Mouse (Mus musculus): ENCODE measurements around the gene Ptx3. TPM values are rescaled to one million over a fixed set of nuclear protein-coding genes. Genes with fewer than 3 reads are reported as not detected.
"Not testable (repeated sequence)": the region's sequence is repeated elsewhere in the genome, so short reads cannot be mapped to it uniquely, and the experiment has no call there.

The Ptx3 gene
- polyA plus RNA-seq, 1 experiment from 2014 or later, result 2.7 TPM

DNA sequence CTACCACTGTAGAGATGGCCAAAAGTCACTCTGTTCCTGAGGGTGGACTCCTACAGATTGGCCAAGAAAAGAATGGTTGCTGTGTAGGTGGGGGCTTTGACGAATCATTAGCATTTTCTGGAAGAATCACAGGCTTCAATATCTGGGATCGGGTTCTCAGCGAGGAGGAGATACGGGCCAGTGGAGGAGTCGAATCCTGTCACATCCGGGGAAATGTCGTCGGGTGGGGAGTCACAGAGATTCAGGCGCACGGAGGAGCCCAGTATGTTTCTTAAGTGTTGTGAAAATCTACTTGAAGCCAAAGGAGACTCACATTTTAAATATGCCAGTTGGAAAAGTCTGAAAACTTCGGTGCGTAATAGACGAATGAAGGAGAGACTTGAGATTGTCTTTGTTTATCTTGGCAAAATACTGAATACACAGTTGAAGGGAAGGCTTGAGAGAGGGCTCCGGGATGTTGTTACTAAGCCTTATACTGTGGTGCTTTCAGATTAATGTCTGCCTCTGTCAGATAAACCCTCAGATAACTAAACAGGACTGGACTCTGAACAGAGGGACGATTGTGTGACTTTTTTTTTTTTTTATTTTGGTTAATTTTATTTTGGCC lies 5.3 kb downstream of the Ptx3 start:
- 63% methylated on average over 15 of the region's 15 CpGs for WGBS
- Histone ChIP-seq H3K9ac (ENCODE audit: low read depth, low read length) (no peak overlapping the region), H3K4me1 (ENCODE audit: control insufficient read depth, insufficient read depth, low read length) (peaks cover 6% of the 10 kb centered on the region; the same call in 1 of the 2 replicates), H3K36me3 (ENCODE audit: control insufficient read depth, insufficient read depth, low read length) (no peaks in the 10 kb centered on the region), H3K27me3 (replicated peaks; ENCODE audit: control insufficient read depth, insufficient read depth, low read length) (peaks cover 9% of the 10 kb centered on the region), H3K4me3 (ENCODE audit: low read length) (no peak overlapping the region), H3K27ac (ENCODE audit: low read length) (no peak overlapping the region), H3K9me3 (ENCODE audit: control insufficient read depth, low read length) (no peaks in the 10 kb centered on the region), H3K4me2 (ENCODE audit: low read depth, low read length) (no peak overlapping the region)
- ATAC-seq, result no peak

- H3K9me3 ChIP-seq (ENCODE audit: control insufficient read depth, low read length); H3K36me3 ChIP-seq (ENCODE audit: control insufficient read depth, insufficient read depth, low read length); H3K4me2 ChIP-seq (ENCODE audit: low read depth, low read length); H3K27ac ChIP-seq (ENCODE audit: low read length); H3K27me3 ChIP-seq (replicated peaks; ENCODE audit: control insufficient read depth, insufficient read depth, low read length); ATAC-seq; H3K4me1 ChIP-seq (ENCODE audit: control insufficient read depth, insufficient read depth, low read length); H3K4me3 ChIP-seq (ENCODE audit: low read length); H3K9ac ChIP-seq (ENCODE audit: low read depth, low read length): not testable (repeated sequence)
- WGBS, result 42% methylated on average over 4 of the region's 4 CpGs
Measured at GRCm38 (mm10) chr3:66236234-66236871, 16.6 kb downstream of the Ptx3 start.

DNA sequence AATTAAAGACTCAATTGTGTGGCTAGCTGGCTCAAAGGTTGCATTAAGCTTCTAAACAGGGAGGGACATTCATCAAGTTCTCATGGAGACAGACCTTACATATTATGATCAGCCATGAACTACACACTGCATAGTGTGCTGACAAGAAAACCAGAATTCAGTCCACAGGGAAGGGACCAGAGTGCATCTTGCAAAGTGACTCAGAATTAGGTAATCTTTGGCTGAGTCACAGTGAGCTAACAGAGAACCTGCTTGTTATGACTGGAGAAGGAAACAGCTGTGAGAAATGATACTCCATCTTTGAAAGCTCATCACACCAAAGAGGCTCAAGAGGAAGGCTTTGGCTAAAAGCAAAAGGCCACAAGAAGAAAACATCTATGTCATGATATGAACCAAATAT lies 20.8 kb downstream of the Ptx3 start:
- Histone ChIP-seq H3K4me3 (ENCODE audit: low read length) (no peak overlapping the region), H3K9me3 (ENCODE audit: control insufficient read depth, low read length) (no peaks in the 10 kb centered on the region), H3K27me3 (replicated peaks; ENCODE audit: control insufficient read depth, insufficient read depth, low read length) (no peaks in the 10 kb centered on the region), H3K36me3 (ENCODE audit: control insufficient read depth, insufficient read depth, low read length) (no peaks in the 10 kb centered on the region), H3K4me1 (ENCODE audit: control insufficient read depth, insufficient read depth, low read length) (no peaks in the 10 kb centered on the region), H3K9ac (ENCODE audit: low read depth, low read length) (no peak overlapping the region), H3K4me2 (ENCODE audit: low read depth, low read length) (no peak overlapping the region), H3K27ac (ENCODE audit: low read length) (no peak overlapping the region)
- ATAC-seq, result no peak

GRCm38 (mm10) chr3:66251842-66252241 lies 32.1 kb downstream of the Ptx3 start:
- no peaks in the 10 kb centered on the region for H3K4me1 ChIP-seq (ENCODE audit: control insufficient read depth, insufficient read depth, low read length)
- no peak overlapping the region for H3K27ac ChIP-seq (ENCODE audit: low read length)
- H3K36me3 ChIP-seq (ENCODE audit: control insufficient read depth, insufficient read depth, low read length), result no peaks in the 10 kb centered on the region
- H3K4me2 ChIP-seq (ENCODE audit: low read depth, low read length), result no peak overlapping the region
- no peaks in the 10 kb centered on the region for H3K9me3 ChIP-seq (ENCODE audit: control insufficient read depth, low read length)
- no peak overlapping the region for H3K4me3 ChIP-seq (ENCODE audit: low read length)
- no peak overlapping the region for H3K9ac ChIP-seq (ENCODE audit: low read depth, low read length)
- H3K27me3 ChIP-seq (replicated peaks; ENCODE audit: control insufficient read depth, insufficient read depth, low read length), result no peaks in the 10 kb centered on the region
- WGBS, result 83% methylated on average over 7 of the region's 7 CpGs
- no peak for ATAC-seq

GRCm38 (mm10) chr3:66254504-66255105 lies 34.9 kb downstream of the Ptx3 start:
- Histone ChIP-seq H3K4me3 (ENCODE audit: low read length) (no peak overlapping the region), H3K9me3 (ENCODE audit: control insufficient read depth, low read length) (no peaks in the 10 kb centered on the region), H3K36me3 (ENCODE audit: control insufficient read depth, insufficient read depth, low read length) (no peaks in the 10 kb centered on the region), H3K4me2 (ENCODE audit: low read depth, low read length) (no peak overlapping the region), H3K9ac (ENCODE audit: low read depth, low read length) (no peak overlapping the region), H3K27ac (ENCODE audit: low read length) (no peak overlapping the region), H3K27me3 (replicated peaks; ENCODE audit: control insufficient read depth, insufficient read depth, low read length) (no peaks in the 10 kb centered on the region), H3K4me1 (ENCODE audit: control insufficient read depth, insufficient read depth, low read length) (no peaks in the 10 kb centered on the region)
- WGBS, result 73% methylated on average over 9 of the region's 9 CpGs
- ATAC-seq, result no peak

DNA sequence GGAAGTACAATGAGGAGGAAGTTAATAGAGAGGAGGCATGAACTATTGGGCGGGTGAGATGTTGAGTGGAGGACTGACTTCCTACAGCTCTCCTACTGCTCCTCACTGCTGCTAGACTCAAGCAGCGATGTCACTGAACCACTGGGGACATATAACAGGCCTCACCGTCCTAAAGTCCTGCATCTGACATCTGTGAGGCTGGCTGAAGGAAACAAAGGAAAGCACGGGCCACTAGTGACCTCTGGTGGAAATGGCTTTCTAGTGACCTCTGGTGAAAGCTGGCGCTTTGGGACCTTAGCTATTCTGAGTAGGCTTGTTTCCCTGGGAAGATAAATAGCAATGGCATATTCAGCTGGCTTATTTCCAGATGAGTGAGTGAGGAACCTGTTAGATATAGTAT lies 42.6 kb downstream of the Ptx3 start:
- WGBS, result 37% methylated on average over 5 of the region's 5 CpGs
- no peaks in the 10 kb centered on the region for H3K27me3 ChIP-seq (replicated peaks; ENCODE audit: control insufficient read depth, insufficient read depth, low read length)
- no peaks in the 10 kb centered on the region for H3K4me1 ChIP-seq (ENCODE audit: control insufficient read depth, insufficient read depth, low read length)
- H3K27ac ChIP-seq (ENCODE audit: low read length), result no peak overlapping the region
- no peak overlapping the region for H3K4me2 ChIP-seq (ENCODE audit: low read depth, low read length)
- H3K9me3 ChIP-seq (ENCODE audit: control insufficient read depth, low read length), result no peaks in the 10 kb centered on the region
- no peak overlapping the region for H3K4me3 ChIP-seq (ENCODE audit: low read length)
- H3K36me3 ChIP-seq (ENCODE audit: control insufficient read depth, insufficient read depth, low read length), result no peaks in the 10 kb centered on the region
- H3K9ac ChIP-seq (ENCODE audit: low read depth, low read length), result no peak overlapping the region
- no peak for ATAC-seq

DNA sequence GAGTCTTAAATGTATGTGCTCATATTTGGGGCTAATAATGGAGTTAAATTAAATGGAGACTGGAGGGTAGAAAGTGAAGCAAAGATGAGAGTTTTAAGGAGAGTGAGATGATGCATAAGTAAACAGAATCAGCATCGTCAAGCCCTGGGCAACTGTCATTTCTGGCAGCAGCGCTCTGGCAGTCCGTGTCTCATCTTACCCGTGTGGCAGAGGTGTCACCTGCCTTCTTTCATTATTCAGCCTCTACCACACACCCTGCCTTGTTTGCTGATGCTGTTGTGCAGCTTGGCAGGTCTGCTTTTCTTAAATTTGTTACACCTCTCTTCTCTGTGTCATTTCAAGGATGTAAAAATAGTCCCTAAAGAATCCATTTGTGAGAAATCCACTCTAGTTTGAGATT lies 43.6 kb downstream of the Ptx3 start:
- 72% methylated on average over 4 of the region's 4 CpGs for WGBS
- Histone ChIP-seq H3K27me3 (replicated peaks; ENCODE audit: control insufficient read depth, insufficient read depth, low read length) (no peaks in the 10 kb centered on the region), H3K4me3 (ENCODE audit: low read length) (no peak overlapping the region), H3K9me3 (ENCODE audit: control insufficient read depth, low read length) (no peaks in the 10 kb centered on the region), H3K27ac (ENCODE audit: low read length) (no peak overlapping the region), H3K36me3 (ENCODE audit: control insufficient read depth, insufficient read depth, low read length) (no peaks in the 10 kb centered on the region), H3K4me1 (ENCODE audit: control insufficient read depth, insufficient read depth, low read length) (no peaks in the 10 kb centered on the region), H3K4me2 (ENCODE audit: low read depth, low read length) (no peak overlapping the region), H3K9ac (ENCODE audit: low read depth, low read length) (no peak overlapping the region)
- ATAC-seq, result no peak

Other genes with a start within 250 kb of the Ptx3 start
- gene Veph1, start 76.9 kb downstream of the Ptx3 start, polyA plus RNA-seq (2015; fragmentation: Nextera tagmentation; extraction: Ambion mirVana), result 0.15 and 0.28 TPM in 2 replicates